Mouse (Mus musculus): ENCODE measurements around the gene Sirt7.
"Not testable (repeated sequence)": the region's sequence is repeated elsewhere in the genome, so short reads cannot be mapped to it uniquely, and the experiment has no call there.

Sirt7 gene

DNA sequence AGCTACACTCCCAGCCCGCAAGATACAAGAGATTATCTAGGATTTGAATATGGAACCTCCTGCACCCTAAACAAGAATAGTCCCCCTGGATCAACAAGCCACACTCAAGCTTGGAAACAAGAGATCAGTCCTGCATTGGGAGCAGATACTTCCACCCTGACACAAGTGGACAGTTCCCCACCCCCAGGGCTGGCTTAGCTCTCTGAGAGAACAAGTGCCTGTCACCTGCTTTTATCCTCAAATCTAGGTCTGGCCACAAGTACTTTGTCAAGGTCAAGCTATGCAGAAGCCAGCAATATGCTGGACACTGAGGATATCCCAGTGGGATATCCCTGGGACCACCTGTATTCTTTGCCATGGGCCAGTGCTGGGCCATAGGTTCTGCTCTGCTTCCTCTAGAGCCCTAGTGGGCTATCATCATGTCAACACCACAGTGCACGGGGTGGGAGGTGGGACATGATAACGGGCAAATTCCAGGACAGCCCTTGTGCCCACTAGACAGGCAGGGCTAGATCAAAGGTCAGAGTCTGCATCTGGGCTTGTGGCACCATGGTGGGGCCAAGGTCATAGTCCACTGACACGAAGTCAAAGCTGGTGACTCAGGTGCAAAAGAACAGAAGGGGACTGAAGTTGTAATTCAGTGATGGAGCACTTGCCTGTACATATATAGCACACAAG lies 8.3 kb downstream of the Sirt7 start:
- no peak for DNase-seq (ENCODE audit: low spot score)

DNA sequence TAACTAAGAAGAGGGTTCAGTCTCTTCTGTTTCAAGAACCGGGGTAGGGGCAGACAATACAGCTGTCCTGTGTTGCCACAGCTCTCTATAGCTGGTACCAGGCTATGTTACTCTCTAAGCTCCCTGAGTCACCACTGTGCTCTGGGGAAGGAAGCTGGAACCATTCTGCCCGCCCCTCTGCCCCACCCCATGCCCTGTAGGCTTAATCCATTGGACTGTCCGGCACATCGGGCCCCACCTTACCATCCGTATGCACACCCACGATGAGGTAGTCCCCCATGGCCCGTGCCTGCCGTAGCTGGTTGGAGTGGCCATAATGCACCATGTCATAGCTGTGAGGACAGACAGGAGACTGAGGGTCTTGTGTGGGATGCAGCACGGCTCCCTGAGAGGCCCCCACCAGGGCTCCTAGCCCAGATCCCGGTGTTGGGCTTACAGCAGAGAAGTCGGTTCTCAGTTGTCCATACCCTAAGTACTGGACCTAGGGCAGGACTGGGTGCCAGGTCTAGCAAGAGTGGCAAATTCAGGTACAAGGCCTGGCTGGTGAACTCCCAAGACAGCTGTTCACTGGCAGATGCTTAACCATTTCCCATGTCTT lies 9.3 kb downstream of the Sirt7 start:
- no peak for DNase-seq (ENCODE audit: low spot score)

GRCm38 (mm10) chr11:120615167-120615566 lies 9.9 kb downstream of the Sirt7 start:
- DNase-seq (ENCODE audit: low spot score) = no peak

- DNase-seq (ENCODE audit: low spot score) = no peak
These were observed 11.1 kb downstream of the Sirt7 start for GRCm38 (mm10) chr11:120613976-120614375.

DNA sequence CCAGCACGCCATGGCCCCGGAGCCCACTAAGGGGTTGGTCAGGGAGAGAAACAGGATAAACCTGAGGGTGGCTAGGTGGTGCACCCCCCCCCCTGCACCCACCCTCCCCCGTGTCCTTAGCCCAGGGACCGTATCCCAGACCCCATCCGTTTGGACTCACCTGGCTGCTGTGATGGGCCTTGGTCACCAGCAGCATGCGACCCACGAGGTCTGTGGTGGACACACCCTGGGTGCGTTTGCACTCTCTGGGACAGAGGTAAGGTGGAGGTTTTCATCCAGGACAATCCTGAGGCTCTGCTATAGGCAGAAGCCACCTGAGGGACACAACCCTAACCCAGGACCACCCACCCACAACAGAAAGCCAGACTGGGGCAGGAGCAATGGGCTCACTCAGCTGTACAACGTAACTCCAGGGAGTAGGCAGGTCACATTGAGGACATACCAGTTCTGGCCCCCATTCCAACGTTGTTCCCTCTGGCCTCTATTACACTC lies 11.5 kb downstream of the Sirt7 start:
- no peak for DNase-seq (ENCODE audit: low spot score)

- peak; percentile 68 for DNase-seq (ENCODE audit: low spot score)
These were observed 12.3 kb downstream of the Sirt7 start for GRCm38 (mm10) chr11:120612763-120613162.

GRCm38 (mm10) chr11:120610477-120611046 lies 14.5 kb downstream of the Sirt7 start:
- no peak for DNase-seq (ENCODE audit: low spot score)

DNA sequence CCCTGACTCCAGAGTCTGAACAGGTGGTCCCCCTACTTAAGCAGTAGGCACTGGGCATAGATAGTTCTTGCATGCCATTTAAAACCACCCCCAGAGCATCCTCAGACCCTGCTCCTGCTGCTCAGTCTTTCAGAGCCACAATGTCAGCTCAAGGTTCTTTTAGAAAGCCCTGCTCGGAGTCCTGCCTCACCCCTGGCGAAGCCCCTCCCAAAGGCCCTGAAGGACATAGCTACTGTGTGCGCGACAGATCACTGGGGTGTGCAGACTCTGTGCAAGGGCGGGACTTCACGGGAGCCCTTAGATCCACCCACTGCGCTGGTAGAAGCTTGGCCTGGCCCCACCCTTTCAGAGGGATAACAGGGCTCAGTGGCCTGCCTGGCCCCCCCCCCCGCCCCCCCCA lies 15.8 kb downstream of the Sirt7 start:
- no peak for DNase-seq (ENCODE audit: low spot score)

- no peak for DNase-seq (ENCODE audit: low spot score)
These were observed 16.6 kb downstream of the Sirt7 start, which contains the start of gene Npb for GRCm38 (mm10) chr11:120608241-120609034. Gene Npb (plus strand): TSS chr11:120608477.

DNA sequence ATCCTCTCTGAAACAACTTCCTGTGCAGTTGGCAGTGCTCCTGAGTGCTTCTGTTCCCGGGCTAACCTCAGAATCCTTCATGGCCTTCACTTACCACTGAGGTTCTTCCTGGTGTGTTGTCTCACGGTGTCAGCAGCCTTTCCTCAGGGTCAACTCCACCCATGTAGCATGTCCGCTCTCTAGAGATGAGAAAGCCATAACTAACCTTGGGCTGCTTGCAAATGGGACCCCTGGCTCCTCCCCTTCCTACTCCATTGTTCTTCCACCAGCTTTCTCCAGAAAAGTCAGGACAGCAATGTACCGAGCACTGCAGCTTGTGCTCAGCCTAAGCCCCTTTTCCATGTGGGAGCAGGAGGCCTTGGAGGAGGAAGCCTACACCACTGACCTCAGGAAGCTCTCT lies 18.3 kb downstream of the Sirt7 start:
- no peak for DNase-seq (ENCODE audit: low spot score)

- DNase-seq (ENCODE audit: low spot score) = no peak
These were observed 19.4 kb downstream of the Sirt7 start for GRCm38 (mm10) chr11:120605667-120606066.

GRCm38 (mm10) chr11:120603545-120603944 lies 21.5 kb downstream of the Sirt7 start:
- no peak for DNase-seq (ENCODE audit: low spot score)

- no peak for DNase-seq (ENCODE audit: low spot score)
These were observed 24.3 kb downstream of the Sirt7 start for GRCm38 (mm10) chr11:120600716-120601115.

- no peak for DNase-seq (ENCODE audit: low spot score)
These were observed 26.0 kb downstream of the Sirt7 start for GRCm38 (mm10) chr11:120598990-120599549.

DNA sequence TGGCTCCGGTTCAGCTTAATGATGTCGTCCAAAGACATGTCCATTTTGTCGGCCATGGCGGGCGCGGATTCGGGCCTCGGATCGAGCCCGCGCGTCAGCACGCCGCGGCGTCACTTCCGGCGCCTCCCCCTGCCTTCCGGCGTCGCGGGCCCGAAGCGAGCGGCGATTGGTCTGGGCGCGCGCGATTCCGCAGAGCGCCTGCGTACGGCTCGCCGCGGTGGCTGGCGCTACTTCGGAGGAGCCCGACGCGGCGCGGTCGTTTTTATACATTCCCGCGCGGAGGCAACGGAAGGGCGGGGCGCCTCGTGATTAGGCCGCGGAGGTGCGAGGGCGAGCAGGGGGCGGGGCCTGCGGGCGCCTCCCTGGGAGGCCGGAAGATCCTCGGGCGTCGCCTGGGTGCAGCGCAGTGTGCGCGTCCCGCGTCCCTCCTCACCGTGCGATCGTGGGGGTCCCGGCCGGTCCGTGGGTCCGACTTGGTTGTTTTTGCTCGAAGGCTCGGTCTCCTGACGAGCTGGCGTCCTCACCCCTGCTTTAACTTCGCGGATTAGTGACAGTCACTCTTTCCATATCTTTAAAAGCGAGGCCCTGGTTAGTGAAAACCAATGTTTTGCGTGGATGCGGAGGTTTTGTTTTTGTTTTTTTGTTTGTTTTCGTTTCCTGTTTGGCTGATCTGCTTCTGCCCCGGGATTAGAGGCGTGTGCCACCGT lies 26.6 kb downstream of the Sirt7 start, which contains the start of the genes Alyref and Anapc11:
Gene Alyref (minus strand): TSS at position 83 of the 707 bp plus-strand sequence.
Gene Anapc11 (plus strand): TSS at position 139 of the 707 bp plus-strand sequence.
- peak; percentile 95 for DNase-seq (ENCODE audit: low spot score)

DNA sequence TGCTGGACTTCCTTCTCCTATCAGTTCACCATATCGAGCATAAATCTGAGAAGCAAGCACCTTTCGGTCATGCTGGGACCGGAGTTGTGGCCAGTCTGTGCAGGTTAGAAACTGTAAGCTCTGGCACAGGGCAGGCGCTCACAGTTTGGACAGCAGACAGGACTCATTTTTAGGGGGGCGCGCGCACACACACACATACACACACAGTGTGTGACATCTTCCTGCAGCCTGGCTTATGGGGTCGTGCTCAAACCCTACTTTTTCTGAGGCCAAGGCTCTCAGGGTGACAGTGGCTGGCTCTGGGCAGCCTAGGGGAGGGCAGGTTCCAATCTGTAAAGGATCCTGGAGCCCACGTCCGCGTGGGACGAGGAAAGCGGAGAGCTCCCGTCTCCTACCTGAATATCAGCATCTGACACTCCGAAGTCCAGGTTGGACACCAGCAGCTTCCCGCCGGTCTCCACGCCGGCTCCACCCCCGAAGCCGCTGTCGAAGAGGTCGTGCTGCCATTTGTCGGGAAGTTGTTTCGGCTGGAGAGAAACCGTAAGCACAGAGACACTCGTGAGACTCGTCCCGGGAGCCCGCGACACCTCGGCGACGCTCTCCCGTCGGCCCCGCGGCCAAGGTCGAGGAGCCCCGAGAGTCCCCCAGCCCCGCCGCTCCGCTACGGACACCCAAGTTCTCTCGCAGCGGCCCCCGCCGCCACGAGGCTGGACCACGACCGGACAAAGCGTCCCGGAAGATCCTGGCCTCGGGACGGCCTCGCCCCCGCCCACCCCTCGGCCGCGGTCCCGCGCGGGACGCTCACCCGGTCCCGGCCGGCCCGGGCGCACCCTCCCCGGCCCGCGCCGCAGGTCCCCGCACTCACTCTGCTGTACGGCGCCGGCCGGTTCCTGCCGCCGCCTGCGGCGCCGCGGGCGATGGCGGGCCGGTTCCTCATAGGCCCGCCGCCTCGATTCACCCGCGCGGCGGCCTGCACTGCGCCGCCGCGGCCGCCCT lies 27.5 kb downstream of the Sirt7 start:
- DNase-seq (ENCODE audit: low spot score) = no peak

DNA sequence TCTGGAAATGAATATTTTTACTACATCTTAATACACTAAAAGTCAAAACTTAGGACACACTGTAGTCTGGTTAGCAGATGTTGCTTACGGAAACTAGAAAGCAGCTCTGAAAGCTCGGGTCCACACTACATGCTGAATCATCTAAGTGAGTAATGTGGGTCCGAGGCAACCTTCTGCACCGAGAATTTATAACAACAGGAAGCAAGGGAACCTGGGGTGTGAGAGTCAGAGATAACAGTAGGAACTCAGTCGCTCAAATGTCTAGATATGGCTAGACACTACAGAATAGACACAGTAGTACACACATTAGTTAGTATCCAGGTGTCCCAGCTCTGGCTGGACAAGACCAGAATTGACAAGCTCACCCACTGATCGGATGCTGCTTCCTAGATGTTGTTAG lies 36.5 kb downstream of the Sirt7 start:
- no peak for DNase-seq (ENCODE audit: low spot score)

DNA sequence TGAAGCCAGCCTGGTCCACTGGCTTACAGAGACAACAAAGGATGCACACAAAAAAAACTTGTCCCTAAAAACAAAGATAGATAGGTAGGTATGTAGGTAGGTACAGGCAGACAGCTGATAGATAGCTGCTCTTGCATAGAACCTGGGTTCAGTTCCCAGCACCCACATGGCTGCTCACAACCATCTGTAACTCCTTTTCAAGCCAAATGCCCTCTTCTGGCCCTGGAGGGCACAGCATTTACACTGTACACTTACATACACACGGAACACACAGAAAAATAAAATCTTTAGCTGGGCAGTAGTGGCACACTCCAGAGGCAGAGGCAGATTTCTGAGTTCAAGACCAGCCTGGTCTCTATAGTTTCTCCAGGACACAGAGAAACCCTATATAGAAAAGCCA lies 41.1 kb downstream of the Sirt7 start:
- DNase-seq (ENCODE audit: low spot score) = no peak

- DNase-seq (ENCODE audit: low spot score) = not testable (repeated sequence)
These were observed 42.1 kb downstream of the Sirt7 start for GRCm38 (mm10) chr11:120582982-120583293.

- peak; percentile 60 for DNase-seq (ENCODE audit: low spot score)
These were observed 42.6 kb downstream of the Sirt7 start for GRCm38 (mm10) chr11:120582268-120582981.
